Mouse (Mus musculus): ENCODE data around the gene Grip1. TPM values are rescaled to one million over a fixed set of nuclear protein-coding genes. Genes with fewer than 3 reads are reported as not detected.

Gene Grip1
- polyA plus RNA-seq, 1 experiment from 2014 or later, result 5.9 TPM

GRCm38 (mm10) chr10:119427653-119428052 is 26.0 kb upstream of the Grip1 start:
- DNase-seq (ENCODE audit: low spot score) (no peak), ATAC-seq (replicated peaks; ENCODE audit: insufficient number of reproducible peaks, low FRiP score, low TSS enrichment, low read depth) (no peak)
- no peak overlapping the region for H3K27ac ChIP-seq (replicated peaks; ENCODE audit: low read depth, low read length)
- no peak overlapping the region for H3K4me3 ChIP-seq (ENCODE audit: low read depth, low read length)
- H3K4me2 ChIP-seq (ENCODE audit: low read depth, low read length), result no peak overlapping the region
- H3K9ac ChIP-seq (replicated peaks; ENCODE audit: low read length), result no peak overlapping the region
- no peaks in the 10 kb centered on the region for H3K36me3 ChIP-seq (replicated peaks; ENCODE audit: control insufficient read depth, insufficient read depth, low read depth, low read length)
- no peaks in the 10 kb centered on the region for H3K9me3 ChIP-seq (replicated peaks; ENCODE audit: control insufficient read depth, low read length)
- WGBS, result 92% methylated on average over 7 of the region's 7 CpGs
- no peaks in the 10 kb centered on the region for H3K4me1 ChIP-seq (ENCODE audit: control insufficient read depth, insufficient read depth, low read length)
- H3K27me3 ChIP-seq (ENCODE audit: control insufficient read depth, insufficient read depth, low read length), result no peaks in the 10 kb centered on the region

GRCm38 (mm10) chr10:119428106-119428505 is 25.5 kb upstream of the Grip1 start:
- no peaks in the 10 kb centered on the region for H3K36me3 ChIP-seq (replicated peaks; ENCODE audit: control insufficient read depth, insufficient read depth, low read depth, low read length)
- no peak overlapping the region for H3K27ac ChIP-seq (replicated peaks; ENCODE audit: low read depth, low read length)
- ATAC-seq (replicated peaks; ENCODE audit: insufficient number of reproducible peaks, low FRiP score, low TSS enrichment, low read depth) (no peak), DNase-seq (ENCODE audit: low spot score) (no peak)
- H3K9ac ChIP-seq (replicated peaks; ENCODE audit: low read length), result no peak overlapping the region
- no peak overlapping the region for H3K4me2 ChIP-seq (ENCODE audit: low read depth, low read length)
- H3K4me3 ChIP-seq (ENCODE audit: low read depth, low read length), result no peak overlapping the region
- no peaks in the 10 kb centered on the region for H3K4me1 ChIP-seq (ENCODE audit: control insufficient read depth, insufficient read depth, low read length)
- 68% methylated on average over 7 of the region's 7 CpGs for WGBS
- H3K9me3 ChIP-seq (replicated peaks; ENCODE audit: control insufficient read depth, low read length), result no peaks in the 10 kb centered on the region
- no peaks in the 10 kb centered on the region for H3K27me3 ChIP-seq (ENCODE audit: control insufficient read depth, insufficient read depth, low read length)

GRCm38 (mm10) chr10:119430240-119430639 is 23.4 kb upstream of the Grip1 start:
- Histone ChIP-seq H3K4me3 (ENCODE audit: low read depth, low read length) (no peak overlapping the region), H3K4me1 (ENCODE audit: control insufficient read depth, insufficient read depth, low read length) (no peaks in the 10 kb centered on the region), H3K27me3 (ENCODE audit: control insufficient read depth, insufficient read depth, low read length) (no peaks in the 10 kb centered on the region), H3K4me2 (ENCODE audit: low read depth, low read length) (no peak overlapping the region), H3K36me3 (replicated peaks; ENCODE audit: control insufficient read depth, insufficient read depth, low read depth, low read length) (no peaks in the 10 kb centered on the region), H3K27ac (replicated peaks; ENCODE audit: low read depth, low read length) (no peak overlapping the region), H3K9me3 (replicated peaks; ENCODE audit: control insufficient read depth, low read length) (no peaks in the 10 kb centered on the region), H3K9ac (replicated peaks; ENCODE audit: low read length) (no peak overlapping the region)
- ATAC-seq (replicated peaks; ENCODE audit: insufficient number of reproducible peaks, low FRiP score, low TSS enrichment, low read depth), result no peak
- 82% methylated on average over 7 of the region's 7 CpGs for WGBS
- no peak for DNase-seq (ENCODE audit: low spot score)

GRCm38 (mm10) chr10:119431801-119432200 is 21.8 kb upstream of the Grip1 start:
- Histone ChIP-seq H3K4me1 (ENCODE audit: control insufficient read depth, insufficient read depth, low read length) (no peaks in the 10 kb centered on the region), H3K4me3 (ENCODE audit: low read depth, low read length) (no peak overlapping the region), H3K4me2 (ENCODE audit: low read depth, low read length) (no peak overlapping the region), H3K27ac (replicated peaks; ENCODE audit: low read depth, low read length) (no peak overlapping the region), H3K9me3 (replicated peaks; ENCODE audit: control insufficient read depth, low read length) (no peaks in the 10 kb centered on the region), H3K9ac (replicated peaks; ENCODE audit: low read length) (no peak overlapping the region), H3K36me3 (replicated peaks; ENCODE audit: control insufficient read depth, insufficient read depth, low read depth, low read length) (no peaks in the 10 kb centered on the region), H3K27me3 (ENCODE audit: control insufficient read depth, insufficient read depth, low read length) (no peaks in the 10 kb centered on the region)
- WGBS, result 55% methylated on average over 6 of the region's 6 CpGs
- no peak for DNase-seq (ENCODE audit: low spot score)
- no peak for ATAC-seq (replicated peaks; ENCODE audit: insufficient number of reproducible peaks, low FRiP score, low TSS enrichment, low read depth)

GRCm38 (mm10) chr10:119435818-119436217 is 17.8 kb upstream of the Grip1 start:
- H3K9ac ChIP-seq (replicated peaks; ENCODE audit: low read length), result no peak overlapping the region
- no peak overlapping the region for H3K4me3 ChIP-seq (ENCODE audit: low read depth, low read length)
- DNase-seq (ENCODE audit: low spot score) (no peak), ATAC-seq (replicated peaks; ENCODE audit: insufficient number of reproducible peaks, low FRiP score, low TSS enrichment, low read depth) (no peak)
- WGBS, result 88% methylated on average over 7 of the region's 7 CpGs
- H3K27me3 ChIP-seq (ENCODE audit: control insufficient read depth, insufficient read depth, low read length), result no peaks in the 10 kb centered on the region
- H3K9me3 ChIP-seq (replicated peaks; ENCODE audit: control insufficient read depth, low read length), result no peaks in the 10 kb centered on the region
- H3K4me2 ChIP-seq (ENCODE audit: low read depth, low read length), result no peak overlapping the region
- no peak overlapping the region for H3K27ac ChIP-seq (replicated peaks; ENCODE audit: low read depth, low read length)
- no peaks in the 10 kb centered on the region for H3K36me3 ChIP-seq (replicated peaks; ENCODE audit: control insufficient read depth, insufficient read depth, low read depth, low read length)
- H3K4me1 ChIP-seq (ENCODE audit: control insufficient read depth, insufficient read depth, low read length), result no peaks in the 10 kb centered on the region

GRCm38 (mm10) chr10:119437319-119437718 is 16.3 kb upstream of the Grip1 start:
- Histone ChIP-seq H3K9ac (replicated peaks; ENCODE audit: low read length) (no peak overlapping the region), H3K27ac (replicated peaks; ENCODE audit: low read depth, low read length) (no peak overlapping the region), H3K4me1 (ENCODE audit: control insufficient read depth, insufficient read depth, low read length) (no peaks in the 10 kb centered on the region), H3K36me3 (replicated peaks; ENCODE audit: control insufficient read depth, insufficient read depth, low read depth, low read length) (no peaks in the 10 kb centered on the region), H3K4me3 (ENCODE audit: low read depth, low read length) (no peak overlapping the region), H3K9me3 (replicated peaks; ENCODE audit: control insufficient read depth, low read length) (no peaks in the 10 kb centered on the region), H3K27me3 (ENCODE audit: control insufficient read depth, insufficient read depth, low read length) (no peaks in the 10 kb centered on the region), H3K4me2 (ENCODE audit: low read depth, low read length) (no peak overlapping the region)
- no peak for ATAC-seq (replicated peaks; ENCODE audit: insufficient number of reproducible peaks, low FRiP score, low TSS enrichment, low read depth)
- 79% methylated on average over 3 of the region's 3 CpGs for WGBS
- no peak for DNase-seq (ENCODE audit: low spot score)

- no peak overlapping the region for H3K9ac ChIP-seq (replicated peaks; ENCODE audit: low read length)
- H3K27ac ChIP-seq (replicated peaks; ENCODE audit: low read depth, low read length), result no peak overlapping the region
- H3K9me3 ChIP-seq (replicated peaks; ENCODE audit: control insufficient read depth, low read length), result no peaks in the 10 kb centered on the region
- DNase-seq (ENCODE audit: low spot score) (no peak), ATAC-seq (replicated peaks; ENCODE audit: insufficient number of reproducible peaks, low FRiP score, low TSS enrichment, low read depth) (no peak)
- 45% methylated on average over 6 of the region's 6 CpGs for WGBS
- no peak overlapping the region for H3K4me3 ChIP-seq (ENCODE audit: low read depth, low read length)
- H3K27me3 ChIP-seq (ENCODE audit: control insufficient read depth, insufficient read depth, low read length), result no peaks in the 10 kb centered on the region
- H3K4me1 ChIP-seq (ENCODE audit: control insufficient read depth, insufficient read depth, low read length), result no peaks in the 10 kb centered on the region
- H3K36me3 ChIP-seq (replicated peaks; ENCODE audit: control insufficient read depth, insufficient read depth, low read depth, low read length), result no peaks in the 10 kb centered on the region
- H3K4me2 ChIP-seq (ENCODE audit: low read depth, low read length), result no peak overlapping the region
Observed at GRCm38 (mm10) chr10:119441743-119442142, 11.9 kb upstream of the Grip1 start.

GRCm38 (mm10) chr10:119447392-119447914 is 6.2 kb upstream of the Grip1 start:
- 72% methylated on average over 14 of the region's 14 CpGs for WGBS
- ATAC-seq (replicated peaks; ENCODE audit: insufficient number of reproducible peaks, low FRiP score, low TSS enrichment, low read depth) (no peak), DNase-seq (ENCODE audit: low spot score) (no peak)
- H3K4me1 ChIP-seq (ENCODE audit: control insufficient read depth, insufficient read depth, low read length), result no peaks in the 10 kb centered on the region
- no peaks in the 10 kb centered on the region for H3K27me3 ChIP-seq (ENCODE audit: control insufficient read depth, insufficient read depth, low read length)
- no peaks in the 10 kb centered on the region for H3K9me3 ChIP-seq (replicated peaks; ENCODE audit: control insufficient read depth, low read length)
- H3K4me2 ChIP-seq (ENCODE audit: low read depth, low read length), result no peak overlapping the region
- H3K4me3 ChIP-seq (ENCODE audit: low read depth, low read length), result no peak overlapping the region
- no peaks in the 10 kb centered on the region for H3K36me3 ChIP-seq (replicated peaks; ENCODE audit: control insufficient read depth, insufficient read depth, low read depth, low read length)
- no peak overlapping the region for H3K27ac ChIP-seq (replicated peaks; ENCODE audit: low read depth, low read length)
- H3K9ac ChIP-seq (replicated peaks; ENCODE audit: low read length), result no peak overlapping the region
